Mouse (Mus musculus) hematopoietic multipotent progenitor cell, adult 10-12 weeks (in vitro differentiated cells): ENCODE data around the gene Ncapg2. TPM values are rescaled to one million over a fixed set of nuclear protein-coding genes. Genes with fewer than 3 reads are reported as not detected.

Experiments
- polyA plus RNA-seq: library from polyadenylated mRNA; stranded (reverse); fragments of >175 nt; gene quantifications from 2 replicates; pipeline ENCODE4 v1.2.3, GENCODE M21; 2012; ENCODE audit warnings: low replicate concordance

Gene Ncapg2
- 4.8 and 7.3 TPM in 2 replicates for polyA plus RNA-seq

GRCm38 (mm10) chr12:116405045-116405835, at the start of gene Ncapg2:
TSS of gene Ncapg2 (plus strand) at chr12:116405402.

GRCm38 (mm10) chr12:116485591-116486403, 80.6 kb downstream of the Ncapg2 start, which contains the start of gene Ptprn2:
TSS of gene Ptprn2 (plus strand) at chr12:116485720.

Other genes starting within 250 kb of the Ncapg2 start
- 0.90 and 3.1 TPM in 2 replicates for gene Wdr60, start 142.4 kb upstream of the Ncapg2 start, polyA plus RNA-seq
- gene Gm11027, start 130.0 kb upstream of the Ncapg2 start, polyA plus RNA-seq = not detected in 2 replicates
- gene Esyt2, start 124.2 kb upstream of the Ncapg2 start, polyA plus RNA-seq = 25.7 and 35.0 TPM in 2 replicates
- 0.04 TPM in 1 of 2 replicates, not detected in the other for gene Ptprn2, start 80.3 kb downstream of the Ncapg2 start, polyA plus RNA-seq